21 mouse cellular contexts compared by ENCODE assay signal in genomic region chr17:31195207-31195606, GRCm38 (mm10). TPM values are rescaled to one million over a fixed set of nuclear protein-coding genes. Genes with fewer than 3 reads are reported as not detected.
"Had no signal": no experiment of that assay in that cellular context is flagged by ENCODE, and none has a peak within 500 bp of the region (broad histone marks: within the 10 kb centered on the region; RNA-seq: fewer than 3 reads in every experiment).

No protein-coding gene starts in this region.

- H3K36me3 ChIP-seq: kidney, embryonic 15.5 days; limb, embryonic 10.5 days; neural tube, embryonic 13.5 days had no signal

- H3K9ac ChIP-seq: kidney, embryonic 15.5 days; neural tube, embryonic 13.5 days had no signal

- H3K9me3 ChIP-seq: kidney, embryonic 15.5 days; limb, embryonic 10.5 days; neural tube, embryonic 13.5 days had no signal

- H3K4me2 ChIP-seq: kidney, embryonic 15.5 days; midbrain, embryonic 11.5 days; neural tube, embryonic 13.5 days had no signal

- H3K4me3 ChIP-seq: kidney, embryonic 15.5 days; limb, embryonic 10.5 days; neural tube, embryonic 13.5 days had no signal

- H3K27ac ChIP-seq: kidney, embryonic 15.5 days; limb, embryonic 10.5 days; neural tube, embryonic 13.5 days had no signal

- ATAC-seq: intestine, embryonic 16.5 days; lung, postnatal 0 days; midbrain, embryonic 16.5 days had no signal

- DNase-seq: kidney, adult 2 months; kidney, postnatal 14 days; lung, adult 2 months; lung, postnatal 36 days; right cerebral cortex, postnatal 14 days; thymus, postnatal 4 days had no signal

- H3K27me3 ChIP-seq: kidney, embryonic 15.5 days; neural tube, embryonic 13.5 days had no signal

RNA-seq across cellular contexts. Expression of gene Tmprss3, which starts 3.6 kb away (rescaled TPM):
- total RNA-seq: left cerebral cortex, postnatal 10 days had no signal
- polyA plus RNA-seq: kidney, embryonic 15.5 days; large intestine, adult 2 months; limb, embryonic 10.5 days; lung, postnatal 0 days; midbrain, embryonic 16.5 days; neural tube, embryonic 13.5 days had no signal

RNA-seq across cellular contexts. Expression of gene Ubash3a, which starts 12.5 kb away (rescaled TPM):
- total RNA-seq: left cerebral cortex, adult 18-20 months; left cerebral cortex, postnatal 10 days had no signal
- polyA plus RNA-seq: midbrain, embryonic 11.5 days; midbrain, embryonic 16.5 days; neural tube, embryonic 13.5 days had no signal

RNA-seq across cellular contexts. Expression of gene Tff1, which starts 30.1 kb away (rescaled TPM):
- total RNA-seq: layer of hippocampus, adult 8-10 months; layer of hippocampus, postnatal 14 days; left cerebral cortex, adult 18-20 months; left cerebral cortex, postnatal 10 days; megakaryocyte, adult 5-6 weeks had no signal
- polyA plus RNA-seq: limb, embryonic 10.5 days; limb, embryonic 14.5 days; lung, adult 2 months; lung, postnatal 0 days; midbrain, embryonic 11.5 days; midbrain, embryonic 16.5 days; neural tube, embryonic 13.5 days; spleen, adult 2 months had no signal

RNA-seq across cellular contexts. Expression of gene Tff2, which starts 51.1 kb away (rescaled TPM):
- total RNA-seq: layer of hippocampus, adult 8-10 months; layer of hippocampus, postnatal 14 days; left cerebral cortex, adult 18-20 months; left cerebral cortex, postnatal 10 days; megakaryocyte, adult 5-6 weeks had no signal
- polyA plus RNA-seq: limb, embryonic 10.5 days; limb, embryonic 14.5 days; midbrain, embryonic 11.5 days; midbrain, embryonic 16.5 days; neural tube, embryonic 13.5 days had no signal
